Mouse (Mus musculus): Measurements from ENCODE around the gene Cldn5. TPM values are rescaled to one million over a fixed set of nuclear protein-coding genes. Genes with fewer than 3 reads are reported as not detected.

Cldn5 gene
- 94.1 and 105 TPM in 2 replicates for polyA plus RNA-seq (2014; fragmentation: Nextera tagmentation; extraction: Ambion mirVana)

DNA sequence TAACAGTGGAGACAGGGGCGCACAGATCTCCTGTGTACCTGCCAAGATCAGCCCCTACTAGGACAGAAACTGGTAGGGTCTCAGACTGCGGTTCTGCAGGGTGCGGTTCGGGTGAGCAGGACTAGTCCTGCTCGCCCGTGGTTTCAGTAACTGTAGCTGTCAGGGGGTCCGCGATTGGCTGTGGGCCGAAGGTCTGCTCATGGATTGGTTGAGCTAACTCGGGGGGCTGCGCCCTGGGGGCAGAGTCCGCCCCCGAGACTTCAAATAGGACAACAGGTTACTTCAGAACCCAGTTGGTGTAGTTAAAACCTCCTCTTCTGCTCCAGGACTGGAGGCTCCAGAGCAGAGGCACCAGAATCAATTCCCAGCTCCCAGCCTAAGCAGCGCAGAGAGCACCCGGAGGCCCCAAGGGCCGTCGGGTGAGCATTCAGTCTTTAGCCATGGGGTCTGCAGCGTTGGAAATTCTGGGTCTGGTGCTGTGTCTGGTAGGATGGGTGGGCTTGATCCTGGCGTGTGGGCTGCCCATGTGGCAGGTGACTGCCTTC lies at the start of gene Cldn5:
Gene Cldn5, plus strand, starts transcription at position 292 of the 545 bp plus-strand sequence.
- Histone ChIP-seq H3K36me3 (ENCODE audit: insufficient read depth) (peaks cover 19% of the 10 kb centered on the region; the same call in 1 of the 2 replicates), H3K4me3 (ENCODE audit: low read depth, low read length) (peak within 1 kb of the TSS; percentile 45), H3K4me2 (peak within 1 kb of the TSS; percentile 67), H3K9ac (peak within 1 kb of the TSS; percentile 58), H3K4me1 (ENCODE audit: insufficient read depth) (no peaks in the 10 kb centered on the region), H3K27ac (ENCODE audit: low read depth) (peak within 1 kb of the TSS; percentile 50; the same call in 1 of the 2 replicates), H3K9me3 (ENCODE audit: low read depth, low read length) (no peaks in the 10 kb centered on the region), H3K27me3 (ENCODE audit: insufficient read depth, low read length) (peaks cover 43% of the 10 kb centered on the region)
- no peak for TF ChIP-seq CTCF (IDR thresholded peaks at IDR 0.05; ENCODE audit: low read depth)
- peak; percentile 73 for DNase-seq
- peak; percentile 75; the same call in 1 of the 2 replicates for ATAC-seq (ENCODE audit: insufficient read depth)
- 6% methylated on average over 19 of the region's 19 CpGs for WGBS

DNA sequence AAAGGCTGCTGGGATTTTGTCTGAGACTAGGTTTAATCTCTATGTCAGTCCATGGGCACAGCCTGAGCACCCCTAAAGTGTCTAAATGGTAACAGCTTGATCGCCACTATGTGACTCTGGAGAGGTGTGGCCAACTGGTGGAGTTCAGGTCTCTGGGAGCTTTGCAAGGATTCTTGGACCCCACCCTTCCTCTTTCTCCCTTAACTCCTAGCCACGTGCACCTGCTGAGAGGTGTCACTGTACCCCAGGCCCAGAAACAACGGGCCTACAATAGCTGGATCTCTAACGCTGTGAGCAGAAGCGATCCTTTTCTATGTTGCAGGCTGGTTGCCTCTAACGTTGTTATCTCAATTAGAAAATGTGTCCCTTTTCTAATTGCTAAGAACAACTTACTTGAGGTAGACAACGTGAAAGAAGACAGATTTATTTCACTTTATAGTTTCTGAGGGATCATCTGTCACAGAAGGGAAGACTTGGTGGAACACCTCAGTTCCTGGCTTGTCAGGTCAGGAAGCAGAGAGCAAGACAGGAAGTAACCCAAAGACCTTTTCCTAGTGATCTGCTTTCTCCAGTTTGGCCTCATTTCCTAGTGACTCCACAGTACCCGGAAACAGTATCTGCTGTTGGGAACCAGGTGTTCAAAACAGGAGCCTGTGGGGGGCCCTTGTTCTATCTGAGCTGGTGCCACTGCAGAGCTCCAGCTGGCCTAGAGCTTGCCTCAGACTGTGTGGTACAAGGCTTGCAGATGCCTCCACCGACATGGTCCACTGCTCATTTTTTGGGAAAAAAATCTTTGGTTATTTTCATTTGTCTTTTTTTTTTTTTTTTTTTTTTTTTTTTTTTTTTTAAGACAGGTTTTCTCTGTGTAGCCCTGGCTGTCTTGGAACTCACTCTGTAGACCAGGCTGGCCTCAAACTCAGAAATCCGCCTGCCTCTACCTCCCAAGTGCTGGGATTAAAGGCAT lies 48.8 kb upstream of the Cldn5 start:
- Histone ChIP-seq H3K27me3 (ENCODE audit: insufficient read depth, low read length) (no peaks in the 10 kb centered on the region), H3K36me3 (ENCODE audit: insufficient read depth) (no peaks in the 10 kb centered on the region), H3K27ac (ENCODE audit: low read depth) (no peak overlapping the region), H3K4me2 (no peak overlapping the region), H3K4me3 (ENCODE audit: low read depth, low read length) (no peak overlapping the region), H3K4me1 (ENCODE audit: insufficient read depth) (no peaks in the 10 kb centered on the region), H3K9me3 (ENCODE audit: low read depth, low read length) (no peaks in the 10 kb centered on the region), H3K9ac (no peak overlapping the region)
- WGBS = 66% methylated on average over 10 of the region's 10 CpGs
- ATAC-seq (ENCODE audit: insufficient read depth) (no peak), DNase-seq (peak; percentile 13)
- no peak for TF ChIP-seq CTCF (IDR thresholded peaks at IDR 0.05; ENCODE audit: low read depth)

DNA sequence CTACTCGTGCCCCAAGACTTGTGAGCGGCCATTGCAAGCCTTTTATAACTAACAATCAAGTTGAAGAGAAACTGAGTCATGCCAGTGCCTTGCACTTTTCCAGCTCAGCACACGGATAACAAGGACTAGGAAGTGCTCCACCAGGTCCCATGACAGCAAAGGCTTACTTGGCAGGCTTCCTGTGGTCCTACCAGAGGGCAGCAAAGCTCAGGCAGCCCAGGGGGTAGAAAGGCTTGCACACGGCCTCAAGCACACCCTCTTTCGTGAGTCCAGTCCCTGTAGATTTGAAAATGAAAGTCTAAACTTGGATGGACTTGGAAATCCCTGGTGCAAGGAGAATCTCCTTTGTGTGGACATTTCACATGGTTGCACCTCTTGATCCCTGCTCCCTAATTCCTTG lies 47.5 kb upstream of the Cldn5 start:
- H3K36me3 ChIP-seq (ENCODE audit: insufficient read depth) = no peaks in the 10 kb centered on the region
- no peak overlapping the region for H3K9ac ChIP-seq
- DNase-seq = no peak
- H3K27me3 ChIP-seq (ENCODE audit: insufficient read depth, low read length) = no peaks in the 10 kb centered on the region
- ATAC-seq (ENCODE audit: insufficient read depth) = no peak
- no peaks in the 10 kb centered on the region for H3K9me3 ChIP-seq (ENCODE audit: low read depth, low read length)
- TF ChIP-seq CTCF (IDR thresholded peaks at IDR 0.05; ENCODE audit: low read depth) = no peak
- H3K4me2 ChIP-seq = no peak overlapping the region
- H3K27ac ChIP-seq (ENCODE audit: low read depth) = 0 out of 2 replicates have a peak overlapping the region, but pooled peaks have one; percentile 20
- 65% methylated on average over 5 of the region's 5 CpGs for WGBS
- H3K4me3 ChIP-seq (ENCODE audit: low read depth, low read length) = no peak overlapping the region
- H3K4me1 ChIP-seq (ENCODE audit: insufficient read depth) = no peaks in the 10 kb centered on the region

DNA sequence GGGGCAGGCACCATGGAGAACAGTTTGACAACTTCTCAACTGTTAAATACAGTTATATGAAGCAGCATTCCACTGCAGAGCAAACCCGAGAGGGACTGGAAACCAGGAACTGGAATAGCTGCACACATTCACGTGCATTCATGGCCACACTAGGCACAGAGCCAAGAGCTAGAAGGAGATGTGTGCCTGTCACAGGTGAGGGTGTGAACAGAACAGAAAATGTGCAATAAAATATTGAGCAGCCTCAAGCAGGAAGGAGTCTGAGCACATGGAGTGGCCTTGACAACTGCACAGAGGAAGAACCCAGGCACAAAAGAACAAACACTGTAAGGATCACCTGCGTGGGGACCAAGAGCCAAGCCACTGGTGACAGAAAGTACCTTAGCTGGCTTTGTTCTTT lies 46.0 kb upstream of the Cldn5 start:
- H3K4me1 ChIP-seq (ENCODE audit: insufficient read depth) = no peaks in the 10 kb centered on the region
- 36% methylated on average over 3 of the region's 3 CpGs for WGBS
- TF ChIP-seq CTCF (IDR thresholded peaks at IDR 0.05; ENCODE audit: low read depth) = no peak
- H3K27ac ChIP-seq (ENCODE audit: low read depth) = no peak overlapping the region
- ATAC-seq (ENCODE audit: insufficient read depth) (no peak), DNase-seq (peak; percentile 27)
- no peaks in the 10 kb centered on the region for H3K27me3 ChIP-seq (ENCODE audit: insufficient read depth, low read length)
- H3K36me3 ChIP-seq (ENCODE audit: insufficient read depth) = no peaks in the 10 kb centered on the region
- H3K4me2 ChIP-seq = no peak overlapping the region
- no peak overlapping the region for H3K9ac ChIP-seq
- no peak overlapping the region for H3K4me3 ChIP-seq (ENCODE audit: low read depth, low read length)
- H3K9me3 ChIP-seq (ENCODE audit: low read depth, low read length) = no peaks in the 10 kb centered on the region

DNA sequence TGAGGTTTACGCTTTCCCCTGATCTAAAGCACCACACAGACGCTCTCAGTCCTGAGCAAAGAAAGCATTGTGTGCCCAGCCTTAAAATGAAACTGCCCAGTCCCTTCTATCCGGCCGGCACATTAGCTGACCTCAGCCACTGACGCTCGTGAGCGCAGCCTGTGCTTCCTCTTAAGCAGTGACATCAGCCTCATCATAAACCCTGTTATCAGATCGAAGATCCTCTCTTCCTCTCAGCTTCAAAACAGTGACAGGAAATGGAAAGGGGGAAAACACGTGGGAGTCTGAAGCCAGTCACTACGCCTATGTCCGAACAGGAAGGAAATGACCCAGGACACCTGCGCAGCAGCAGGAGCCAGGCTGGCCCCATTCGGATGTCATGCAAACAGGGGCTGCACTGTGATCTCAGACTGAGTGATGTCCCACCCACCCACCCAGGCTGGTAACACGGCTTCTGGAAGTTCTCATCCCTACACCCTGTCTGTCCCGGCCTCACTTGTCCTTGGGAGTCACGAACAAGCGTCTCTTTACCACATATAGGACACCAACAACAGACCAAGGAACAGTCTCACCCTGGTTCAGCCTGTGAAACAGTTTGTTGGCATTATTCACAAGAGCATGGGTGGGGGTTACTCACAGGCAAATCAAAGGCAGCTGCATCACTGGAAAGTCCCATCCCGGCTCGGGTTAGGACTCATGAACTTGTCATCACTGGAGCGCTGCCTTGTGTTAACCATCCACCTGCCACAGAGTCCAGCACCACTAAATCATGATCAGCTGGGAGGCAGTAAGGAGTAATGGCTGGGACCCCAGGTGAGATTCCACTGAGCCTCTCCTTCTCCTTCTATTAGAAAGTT lies 43.3 kb upstream of the Cldn5 start:
- Histone ChIP-seq H3K4me2 (peak overlapping the region; percentile 43; the same call in 1 of the 2 replicates), H3K9me3 (ENCODE audit: low read depth, low read length) (no peaks in the 10 kb centered on the region), H3K4me1 (ENCODE audit: insufficient read depth) (no peaks in the 10 kb centered on the region), H3K27me3 (ENCODE audit: insufficient read depth, low read length) (no peaks in the 10 kb centered on the region), H3K27ac (ENCODE audit: low read depth) (peak overlapping the region; percentile 50; the same call in 1 of the 2 replicates), H3K36me3 (ENCODE audit: insufficient read depth) (no peaks in the 10 kb centered on the region), H3K9ac (no peak overlapping the region), H3K4me3 (ENCODE audit: low read depth, low read length) (no peak overlapping the region)
- 42% methylated on average over 20 of the region's 20 CpGs for WGBS
- ATAC-seq (ENCODE audit: insufficient read depth) (peak; percentile 67), DNase-seq (peak; percentile 68)
- TF ChIP-seq CTCF (IDR thresholded peaks at IDR 0.05; ENCODE audit: low read depth) = no peak

DNA sequence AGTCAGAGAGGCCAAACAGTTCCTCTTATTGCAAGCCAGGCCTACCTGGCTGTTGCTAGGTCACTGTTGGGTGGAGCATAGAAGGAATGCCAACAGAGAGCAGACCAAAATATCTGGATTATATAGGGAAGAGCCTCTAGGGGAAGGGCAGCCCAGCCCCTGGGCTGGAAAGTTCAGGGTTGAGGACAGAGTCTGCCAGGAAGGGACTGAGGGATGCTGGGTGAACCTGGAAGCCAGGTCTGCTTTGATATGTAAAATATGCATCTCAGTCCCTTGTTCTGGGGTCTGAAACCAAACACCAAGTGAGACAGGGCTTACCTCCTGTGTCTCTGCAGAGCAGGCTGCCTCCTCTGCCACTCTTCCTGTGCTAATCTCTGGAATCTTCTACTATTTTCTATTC lies 38.3 kb upstream of the Cldn5 start:
- no peak for DNase-seq
- no peak for ATAC-seq (ENCODE audit: insufficient read depth)
- no peak for TF ChIP-seq CTCF (IDR thresholded peaks at IDR 0.05; ENCODE audit: low read depth)

More for the DNA sequence above, 38.3 kb upstream of the Cldn5 start:
- no peak overlapping the region for H3K9ac ChIP-seq
- no peaks in the 10 kb centered on the region for H3K9me3 ChIP-seq (ENCODE audit: low read depth, low read length)
- no peak overlapping the region for H3K4me2 ChIP-seq
- no peak overlapping the region for H3K4me3 ChIP-seq (ENCODE audit: low read depth, low read length)
- no peaks in the 10 kb centered on the region for H3K4me1 ChIP-seq (ENCODE audit: insufficient read depth)
- no peak overlapping the region for H3K27ac ChIP-seq (ENCODE audit: low read depth)
- no peaks in the 10 kb centered on the region for H3K27me3 ChIP-seq (ENCODE audit: insufficient read depth, low read length)
- H3K36me3 ChIP-seq (ENCODE audit: insufficient read depth) = no peaks in the 10 kb centered on the region
